Mouse (Mus musculus) thymus, adult 2 months (tissue): ENCODE measurements around the gene Scube3.
A peak's percentile ranks its signal among the peaks of the same experiment; 100 is the strongest.

Experiments used
- CTCF ChIP-seq: fragments of 200-500 bp; IDR thresholded peaks from 2 replicates; pipeline ENCODE4 v1.5.1; 2012; ENCODE audit warnings: mild to moderate bottlenecking, control low read depth, low read length, moderate library complexity, borderline replicate concordance; ENCODE audit not compliant: control insufficient read depth, poor library complexity, insufficient read depth; ENCODE audit errors: extremely low read depth
- POLR2A ChIP-seq: fragments of 200-500 bp; IDR thresholded peaks from 2 replicates; pipeline ENCODE4 v1.6.1; 2012; ENCODE audit warnings: mild to moderate bottlenecking, low read length, control low read depth, moderate library complexity; ENCODE audit not compliant: control insufficient read depth, poor library complexity, insufficient read depth; ENCODE audit errors: extremely low read depth

GRCm38 (mm10) chr17:28163666-28164065 lies 21.7 kb downstream of the Scube3 start:
- TF ChIP-seq POLR2A (no peak), CTCF (peak; percentile 91)
